Comparison of ENCODE assay signal across 11 mouse cellular contexts in the genomic region with DNA sequence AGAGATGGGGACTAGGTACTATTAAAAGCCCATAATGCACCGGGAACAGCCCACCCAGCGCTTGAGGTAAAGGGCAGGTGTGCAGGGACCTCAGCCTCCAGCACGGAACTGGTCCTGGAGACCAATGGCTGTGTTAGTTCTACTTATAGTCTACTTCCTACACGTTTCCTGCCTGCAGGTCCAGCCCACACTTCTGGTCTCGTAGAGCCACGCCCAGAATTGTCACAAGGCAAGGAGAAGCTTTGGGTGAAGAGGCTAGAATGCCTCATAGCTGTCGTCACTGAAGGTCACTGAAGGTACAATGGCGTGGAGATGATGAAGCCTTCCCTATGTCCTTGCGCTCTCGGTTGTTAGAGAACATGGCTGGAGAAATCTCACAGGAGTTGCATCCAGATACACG. TPM values are rescaled to one million over a fixed set of nuclear protein-coding genes. Genes with fewer than 3 reads are reported as not detected.
DNase-seq lines count a peak whose midpoint lies in the region; ATAC-seq lines count a peak whose summit lies in the region.
"Had no signal": no experiment of that assay in that cellular context is flagged by ENCODE, and none has a peak within 500 bp of the region (broad histone marks: within the 10 kb centered on the region; RNA-seq: fewer than 3 reads in every experiment).

No protein-coding gene starts in this region.

- peak overlapping the region; percentile 44 for H3K9ac ChIP-seq in liver, embryonic 13.5 days
- no peak overlapping the region for H3K9ac ChIP-seq in hindbrain, embryonic 16.5 days (ENCODE audit: low read depth, low read length)

- H3K36me3 ChIP-seq in liver, embryonic 13.5 days: no peaks in the 10 kb centered on the region
- no peaks in the 10 kb centered on the region for H3K36me3 ChIP-seq in forebrain, embryonic 10.5 days (replicated peaks)
- no peaks in the 10 kb centered on the region for H3K36me3 ChIP-seq in hindbrain, embryonic 16.5 days (ENCODE audit: control insufficient read depth, insufficient read depth, low read length)

- H3K27me3 ChIP-seq in liver, embryonic 13.5 days: no peaks in the 10 kb centered on the region
- no peaks in the 10 kb centered on the region for H3K27me3 ChIP-seq in forebrain, embryonic 10.5 days (ENCODE audit: poor library complexity, severe bottlenecking)
- H3K27me3 ChIP-seq in hindbrain, embryonic 16.5 days (replicated peaks; ENCODE audit: control insufficient read depth, insufficient read depth, low read length): no peaks in the 10 kb centered on the region

- H3K27ac ChIP-seq in liver, embryonic 13.5 days: peak overlapping the region; percentile 80
- H3K27ac ChIP-seq in forebrain, embryonic 10.5 days: no peak overlapping the region
- no peak overlapping the region for H3K27ac ChIP-seq in hindbrain, embryonic 16.5 days (ENCODE audit: low read depth, low read length)

- peak; percentile 39 to 64 for DNase-seq in heart, adult 9 months (ENCODE audit: low spot score in 2 of 2)
- DNase-seq in heart, postnatal 25 days (ENCODE audit: low spot score): no peak
- DNase-seq in ZHBTc4 (ENCODE audit: low read depth, low spot score): peak; percentile 78
- peak; percentile 47 for DNase-seq in liver, embryonic 13.5 days
- peak; percentile 48 to 59 for DNase-seq in spleen, adult 18-20 months
- DNase-seq in forebrain, embryonic 10.5 days (ENCODE audit: extremely low spot score, low spot score): no peak
- DNase-seq: cerebellum, adult 2 months; gastrocnemius, postnatal 36 days; right cerebral cortex, postnatal 14 days had no signal

- H3K9me3 ChIP-seq in liver, embryonic 13.5 days (replicated peaks): no peaks in the 10 kb centered on the region
- H3K9me3 ChIP-seq in forebrain, embryonic 10.5 days: no peaks in the 10 kb centered on the region
- H3K9me3 ChIP-seq in hindbrain, embryonic 16.5 days (ENCODE audit: control insufficient read depth, low read length): no peaks in the 10 kb centered on the region

- 39% methylated on average over 11 of the region's 11 CpGs for WGBS in liver, embryonic 13.5 days (ENCODE audit: insufficient replicate concordance)
- 86% methylated on average over 11 of the region's 11 CpGs for WGBS in forebrain, embryonic 10.5 days
- 88% methylated on average over 11 of the region's 11 CpGs for WGBS in hindbrain, embryonic 16.5 days

- intact Hi-C loops in heart, postnatal 25 days (cut with DNase I): no loop called here

- H3K4me1 ChIP-seq in liver, embryonic 13.5 days (replicated peaks): peaks cover 43% of the 10 kb centered on the region
- H3K4me1 ChIP-seq in forebrain, embryonic 10.5 days: 0 out of 2 replicates have a peak, but pooled peaks cover 5% of the 10 kb centered on the region
- H3K4me1 ChIP-seq in hindbrain, embryonic 16.5 days (ENCODE audit: control insufficient read depth, insufficient read depth, low read depth, low read length): no peaks in the 10 kb centered on the region

- peak overlapping the region; percentile 60 for H3K4me2 ChIP-seq in liver, embryonic 13.5 days
- no peak overlapping the region for H3K4me2 ChIP-seq in hindbrain, embryonic 16.5 days (ENCODE audit: low read length)

- peak; percentile 80 for ATAC-seq in liver, embryonic 13.5 days (ENCODE audit: low read depth)
- no peak for ATAC-seq in cerebellum, adult (ENCODE audit: insufficient number of reproducible peaks, low FRiP score, low TSS enrichment)
- ATAC-seq in hindbrain, embryonic 16.5 days: no peak

- H3K4me3 ChIP-seq in liver, embryonic 13.5 days (replicated peaks): peak overlapping the region; percentile 6
- no peak overlapping the region for H3K4me3 ChIP-seq in forebrain, embryonic 10.5 days
- no peak overlapping the region for H3K4me3 ChIP-seq in hindbrain, embryonic 16.5 days (ENCODE audit: low read length)

RNA-seq across cellular contexts. Expression of a gene that starts 16.0 kb away (rescaled TPM):
- 100 to 1,000 TPM; 494 to 517 TPM for total RNA-seq in heart, postnatal 25 days (2021)
- 2,174 and 2,523 TPM in 2 replicates for polyA plus RNA-seq in liver, embryonic 13.5 days (2015; fragmentation: Nextera tagmentation; extraction: Ambion mirVana)
- 2,460 and 2,659 TPM in 2 replicates for polyA plus RNA-seq in forebrain, embryonic 10.5 days (2016; fragmentation: Nextera tagmentation; extraction: Ambion mirVana)
- 2,228 and 2,423 TPM in 2 replicates for polyA plus RNA-seq in hindbrain, embryonic 16.5 days (2015; fragmentation: Nextera tagmentation; extraction: Ambion mirVana)

RNA-seq across cellular contexts. Expression of a gene that starts 21.2 kb away (rescaled TPM):
- 10 to 100 TPM; 10.4 to 11.8 TPM for total RNA-seq in heart, postnatal 25 days (2021)
- polyA plus RNA-seq in liver, embryonic 13.5 days (2015; fragmentation: Nextera tagmentation; extraction: Ambion mirVana): 25.1 and 29.7 TPM in 2 replicates
- polyA plus RNA-seq in forebrain, embryonic 10.5 days (2016; fragmentation: Nextera tagmentation; extraction: Ambion mirVana): 43.3 and 45.9 TPM in 2 replicates
- polyA plus RNA-seq in hindbrain, embryonic 16.5 days (2015; fragmentation: Nextera tagmentation; extraction: Ambion mirVana): 28.7 and 32.2 TPM in 2 replicates

Comparison
In these comparisons a context has a peak if more than half of its experiments do, and no peak if none do; other contexts are left out.
1. DNase-seq: peak in heart, adult 9 months (2 of 2), ZHBTc4 (single experiment), liver, embryonic 13.5 days (single experiment) and spleen, adult 18-20 months (2 of 2); none in heart, postnatal 25 days (single experiment) and forebrain, embryonic 10.5 days (single experiment).